Mouse (Mus musculus) hindbrain, embryonic 11.5 days (tissue): ENCODE data around the gene Vmn2r2. TPM values are rescaled to one million over a fixed set of nuclear protein-coding genes. Genes with fewer than 3 reads are reported as not detected.

Experiments used
- ATAC-seq: fragments of 200-750 bp; cut with Nextera tagmentation; 2 replicates; pipeline ENCODE4 v1.8.0; 2017; ENCODE audit warnings: mild to moderate bottlenecking, moderate TSS enrichment, moderate library complexity; ENCODE audit not compliant: low FRiP score
- DNase-seq: peaks from one replicate; pipeline ENCODE4 v3.0.0-alpha.2; 2015; ENCODE audit warnings: low spot score
- H3K27ac ChIP-seq: fragments of 300-500 bp; sonication (generic); 2 replicates; pipeline ENCODE4 v1.5.1; 2014; ENCODE audit warnings: mild to moderate bottlenecking, low read depth, low read length
- H3K27me3 ChIP-seq: fragments of 300-500 bp; sonication (generic); 2 replicates; pipeline ENCODE4 v1.6.1; 2014; ENCODE audit warnings: mild to moderate bottlenecking, low read length, moderate library complexity, mixed read lengths; ENCODE audit not compliant: control insufficient read depth, insufficient read depth
- H3K36me3 ChIP-seq: fragments of 300-500 bp; sonication (generic); 2 replicates; pipeline ENCODE4 v1.6.1; 2014; ENCODE audit warnings: mild to moderate bottlenecking, low read length, moderate library complexity, mixed read lengths; ENCODE audit not compliant: control insufficient read depth, insufficient read depth
- H3K4me1 ChIP-seq: fragments of 300-500 bp; sonication (generic); replicated peaks from 2 replicates; pipeline ENCODE4 v1.6.1; 2014; ENCODE audit warnings: low read length, mixed read lengths; ENCODE audit not compliant: control insufficient read depth, insufficient read depth
- H3K4me2 ChIP-seq: fragments of 300-500 bp; sonication (generic); replicated peaks from 2 replicates; pipeline ENCODE4 v1.6.1; 2014; ENCODE audit warnings: mild to moderate bottlenecking, low read depth, low read length
- H3K4me3 ChIP-seq: fragments of 300-500 bp; sonication (generic); 2 replicates; pipeline ENCODE4 v1.5.1; 2014; ENCODE audit warnings: low read depth, low read length
- H3K9ac ChIP-seq: fragments of 300-500 bp; sonication (generic); 2 replicates; pipeline ENCODE4 v1.6.1; 2014; ENCODE audit warnings: low read depth, low read length
- H3K9me3 ChIP-seq: fragments of 300-500 bp; sonication (generic); 2 replicates; pipeline ENCODE4 v1.6.1; 2016; ENCODE audit warnings: low read length; ENCODE audit not compliant: control insufficient read depth
- WGBS: fragments of 180-500 bp; shearing (Covaris S2); extraction: QIAGEN DNeasy Blood & Tissue Kit; methylation state at CpG from one replicate; pipeline ENCODE4 v1.1.7; 2014; 5-methylcytosine and 5-hydroxymethylcytosine counted together
- polyA plus RNA-seq: library from polyadenylated mRNA; unstranded; fragments of >200 nt; fragmentation: Nextera tagmentation; extraction: Ambion mirVana; gene quantifications from 2 replicates; pipeline ENCODE4 v1.2.1, GENCODE M21; 2014

Gene Vmn2r2
- 0.05 TPM in 1 of 2 replicates, not detected in the other for polyA plus RNA-seq

DNA sequence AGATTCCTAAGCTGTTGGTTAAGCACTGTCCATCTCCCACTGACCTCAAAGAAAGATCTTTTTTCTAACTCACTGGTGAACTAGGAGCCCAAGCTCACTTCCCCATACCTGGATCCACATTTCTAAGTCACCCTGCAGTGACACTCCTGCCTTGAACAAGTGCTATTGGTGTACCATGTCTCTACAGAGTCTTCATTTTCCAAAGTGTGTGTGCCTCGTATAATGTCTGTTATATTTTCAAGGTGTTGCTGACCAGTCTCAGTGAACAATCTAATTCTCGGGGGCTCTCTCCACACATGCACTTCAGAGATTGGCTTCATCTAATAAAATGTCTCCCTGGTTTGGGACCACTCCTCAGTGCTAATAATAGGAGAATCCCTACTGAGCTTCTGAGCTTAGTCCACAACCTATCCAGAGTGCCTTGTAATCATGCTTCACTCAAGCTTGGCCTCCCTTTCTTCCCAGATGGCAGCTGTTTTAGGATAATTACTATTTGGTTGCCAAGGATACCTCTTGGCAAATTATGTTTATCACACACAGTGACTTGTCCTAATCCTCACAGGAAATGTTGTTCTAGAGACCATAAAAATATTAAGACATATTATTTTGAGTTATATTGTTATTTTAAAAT lies at the start of gene Vmn2r2:
Vmn2r2 (minus strand) TSS at position 51 of the 631 bp plus-strand sequence.
- Histone ChIP-seq H3K9ac (no peak within 1 kb of the TSS), H3K27ac (no peak within 1 kb of the TSS), H3K9me3 (no peaks in the 10 kb centered on the region), H3K4me3 (no peak within 1 kb of the TSS), H3K4me2 (no peak within 1 kb of the TSS), H3K27me3 (no peaks in the 10 kb centered on the region), H3K36me3 (no peaks in the 10 kb centered on the region), H3K4me1 (no peaks in the 10 kb centered on the region)
- 80% methylated on average over 2 of the region's 2 CpGs for WGBS
- no peak for DNase-seq
- ATAC-seq = peak; percentile 40; the same call in 1 of the 2 replicates

DNA sequence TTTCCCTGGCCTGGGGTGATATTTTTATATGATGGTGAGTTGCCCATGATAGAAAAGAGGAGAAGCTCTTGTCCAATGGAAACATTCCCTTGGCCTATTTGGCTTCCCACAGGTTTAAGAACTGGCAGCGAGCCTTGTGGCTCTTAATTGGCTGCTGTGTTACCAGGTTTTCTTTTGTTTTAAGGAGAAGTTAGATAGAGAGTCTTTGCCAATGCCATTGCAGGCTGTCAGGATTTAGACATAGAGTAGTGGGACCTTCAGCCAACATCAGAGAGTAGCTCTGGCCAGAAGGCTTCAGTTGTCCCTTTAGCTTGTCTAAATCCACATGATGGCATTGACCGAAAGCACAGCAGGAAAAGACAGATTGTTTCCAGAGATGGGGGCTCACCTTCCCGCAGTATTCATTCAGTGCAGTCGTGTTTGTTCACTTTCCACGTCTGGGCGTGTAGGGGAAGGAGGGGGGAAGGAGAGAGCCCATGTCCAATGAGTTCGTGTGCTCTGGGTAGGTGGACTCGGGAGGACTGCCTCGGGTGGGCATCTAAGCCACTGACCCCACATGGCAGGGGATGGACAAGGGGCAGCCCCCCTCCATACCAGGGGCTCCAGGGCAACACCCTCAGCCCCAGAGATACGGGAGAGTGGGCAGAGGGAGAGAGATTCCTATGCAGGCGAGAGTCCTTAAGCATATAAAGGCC lies 28.2 kb downstream of the Vmn2r2 start:
- ATAC-seq (no peak), DNase-seq (no peak)
- whole genome bisulfite sequencing = 81% methylated on average over 11 of the region's 11 CpGs

DNA sequence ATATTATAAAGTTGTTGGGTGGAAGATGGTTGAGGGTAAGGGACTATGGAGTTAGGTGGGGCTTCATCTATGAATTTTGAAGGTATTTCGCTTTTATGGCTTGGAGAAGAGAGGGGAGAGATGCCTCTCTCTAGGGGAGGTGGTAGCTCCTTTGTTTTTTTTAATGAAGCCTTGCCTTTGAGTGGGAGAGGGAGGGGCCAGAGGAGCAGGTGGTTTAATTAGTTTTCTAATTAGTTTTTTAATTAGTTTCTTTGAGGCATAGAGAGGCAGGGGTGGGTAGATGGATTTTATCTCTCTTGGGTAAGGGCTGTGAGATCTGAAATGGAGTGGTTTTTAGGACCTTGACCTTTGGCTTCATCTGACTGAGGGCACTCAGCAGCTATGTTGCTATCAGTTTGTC lies 29.0 kb downstream of the Vmn2r2 start:
- Histone ChIP-seq H3K27ac (no peak overlapping the region), H3K9ac (no peak overlapping the region), H3K4me1 (no peaks in the 10 kb centered on the region), H3K4me2 (no peak overlapping the region), H3K4me3 (no peak overlapping the region), H3K36me3 (no peaks in the 10 kb centered on the region), H3K27me3 (no peaks in the 10 kb centered on the region), H3K9me3 (no peaks in the 10 kb centered on the region)
- 81% methylated on average over 1 of the region's 1 CpGs for WGBS
- DNase-seq (no peak), ATAC-seq (no peak)

More for the DNA sequence above, 28.2 kb downstream of the Vmn2r2 start:
- Histone ChIP-seq H3K27me3 (no peaks in the 10 kb centered on the region), H3K9ac (no peak overlapping the region), H3K4me1 (no peaks in the 10 kb centered on the region), H3K4me2 (no peak overlapping the region), H3K27ac (no peak overlapping the region), H3K4me3 (no peak overlapping the region), H3K36me3 (no peaks in the 10 kb centered on the region), H3K9me3 (no peaks in the 10 kb centered on the region)

DNA sequence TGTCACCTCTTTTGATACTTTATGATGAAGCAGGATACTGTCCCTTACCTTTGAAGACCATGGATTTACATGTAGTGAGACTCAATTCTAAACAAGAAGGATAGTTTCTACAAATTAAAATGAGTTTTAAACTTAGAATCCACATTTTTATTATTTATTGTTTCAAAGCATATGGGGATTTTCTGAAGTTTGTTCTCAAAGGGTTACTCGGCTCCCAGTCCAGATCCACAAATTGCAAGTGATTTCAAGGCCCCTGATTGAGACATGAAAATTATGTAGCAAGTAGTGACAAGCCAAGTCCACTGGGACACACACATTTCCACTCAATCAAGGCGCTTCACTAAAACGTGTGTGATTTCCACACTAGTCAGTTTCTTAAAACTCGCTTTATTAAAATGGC lies 60.5 kb downstream of the Vmn2r2 start, which contains the start of gene Vmn2r1:
Vmn2r1 (plus strand) TSS at position 301 of the 400 bp plus-strand sequence.
- Histone ChIP-seq H3K4me3 (no peak within 1 kb of the TSS), H3K9me3 (no peaks in the 10 kb centered on the region), H3K27ac (no peak within 1 kb of the TSS), H3K4me1 (no peaks in the 10 kb centered on the region), H3K36me3 (no peaks in the 10 kb centered on the region), H3K27me3 (no peaks in the 10 kb centered on the region), H3K9ac (no peak within 1 kb of the TSS), H3K4me2 (no peak within 1 kb of the TSS)
- ATAC-seq = no peak
- WGBS = 84% methylated on average over 4 of the region's 4 CpGs
- DNase-seq = no peak

Other genes with a start within 250 kb of the Vmn2r2 start
- gene Plch1, start 242.5 kb downstream of the Vmn2r2 start, polyA plus RNA-seq = 34.6 and 40.3 TPM in 2 replicates
- 3.7 TPM in 2 replicates for gene E130311K13Rik, start 212.5 kb downstream of the Vmn2r2 start, polyA plus RNA-seq
- gene Slc33a1, start 177.2 kb downstream of the Vmn2r2 start, polyA plus RNA-seq = 12.8 and 13.3 TPM in 2 replicates
- 70.7 and 71.9 TPM in 2 replicates for gene Gmps, start 165.8 kb downstream of the Vmn2r2 start, polyA plus RNA-seq
- gene Vmn2r1, start 60.4 kb downstream of the Vmn2r2 start, polyA plus RNA-seq = 0.03 and 0.14 TPM in 2 replicates
- gene Vmn2r3, start 147.8 kb upstream of the Vmn2r2 start, polyA plus RNA-seq = not detected in 2 replicates